Comparison of ENCODE assay signal across 8 mouse cellular contexts in genomic region chr17:29007641-29008325, GRCm38 (mm10). TPM values are rescaled to one million over a fixed set of nuclear protein-coding genes. Genes with fewer than 3 reads are reported as not detected.
DNase-seq lines count a peak whose midpoint lies in the region; ATAC-seq and TF ChIP-seq lines count a peak whose summit lies in the region.

TSS of gene Stk38 (minus strand) at chr17:29007995.

- intact Hi-C loops in gastrocnemius, adult 2 months (cut with DNase I): loop anchor here (5.0 kb wide), 1 partner anchor 50 kb away; no protein-coding TSS in a partner anchor

- peak; percentile 75 for ATAC-seq in common myeloid progenitor, adult 5-6 weeks (replicated peaks; ENCODE audit: low read depth, poor library complexity, severe bottlenecking)
- ATAC-seq in hindbrain, postnatal 0 days: peak; percentile 92

- no peaks in the 10 kb centered on the region for H3K36me3 ChIP-seq in hindbrain, postnatal 0 days (ENCODE audit: insufficient read depth, low read length)
- peaks cover 16% of the 10 kb centered on the region for H3K36me3 ChIP-seq in megakaryocyte, embryonic 14.5 days (replicated peaks; ENCODE audit: low read length)

- peak within 1 kb of the TSS; percentile 89 for H3K4me3 ChIP-seq in gastrocnemius, adult 2 months
- peak within 1 kb of the TSS; percentile 98 for H3K4me3 ChIP-seq in hindbrain, postnatal 0 days (ENCODE audit: low read length)
- peak within 1 kb of the TSS; percentile 99 for H3K4me3 ChIP-seq in megakaryocyte, embryonic 14.5 days (replicated peaks)

- DNase-seq in ZHBTc4 (ENCODE audit: low read depth, low spot score): peak; percentile 98
- peak; percentile 96 for DNase-seq in gastrocnemius, adult 2 months
- peak; percentile 90 for DNase-seq in hindbrain, postnatal 0 days (ENCODE audit: low spot score)
- peak; percentile 85 to 89 for DNase-seq in left cerebral cortex, adult 8-10 months (ENCODE audit: low spot score in 2 of 2)
- DNase-seq in right cerebral cortex, postnatal 10 days (ENCODE audit: low spot score in 2 of 2): peak; percentile 91 to 92
- peak; percentile 95 for DNase-seq in urinary bladder, postnatal 25 days (ENCODE audit: low spot score)

- TF ChIP-seq CTCF in gastrocnemius, adult 2 months (IDR thresholded peaks at IDR 0.05): no peak
- no peak for TF ChIP-seq CTCF in hindbrain, postnatal 0 days (IDR thresholded peaks at IDR 0.05; ENCODE audit: low read depth)

- H3K27me3 ChIP-seq in hindbrain, postnatal 0 days (ENCODE audit: insufficient read depth, low read length): no peaks in the 10 kb centered on the region
- H3K27me3 ChIP-seq in megakaryocyte, embryonic 14.5 days (replicated peaks): no peaks in the 10 kb centered on the region

- H3K4me2 ChIP-seq in hindbrain, postnatal 0 days (ENCODE audit: low read depth, low read length): peak within 1 kb of the TSS; percentile 91

- WGBS in hindbrain, postnatal 0 days: 3% methylated on average over 57 of the region's 65 CpGs

- peak within 1 kb of the TSS; percentile 95 for H3K9ac ChIP-seq in hindbrain, postnatal 0 days (replicated peaks; ENCODE audit: low read length)

- peak within 1 kb of the TSS; percentile 99 for H3K27ac ChIP-seq in gastrocnemius, adult 2 months
- peak within 1 kb of the TSS; percentile 90 for H3K27ac ChIP-seq in hindbrain, postnatal 0 days

- H3K4me1 ChIP-seq in hindbrain, postnatal 0 days (ENCODE audit: insufficient read depth, low read length): peaks cover 5% of the 10 kb centered on the region; the same call in 1 of the 2 replicates
- peaks cover 44% of the 10 kb centered on the region for H3K4me1 ChIP-seq in megakaryocyte, embryonic 14.5 days

- no peaks in the 10 kb centered on the region for H3K9me3 ChIP-seq in hindbrain, postnatal 0 days (ENCODE audit: low read length)
- H3K9me3 ChIP-seq in megakaryocyte, embryonic 14.5 days: no peaks in the 10 kb centered on the region

RNA-seq across cellular contexts. Expression of gene Stk38, which starts in this region (rescaled TPM):
- total RNA-seq in common myeloid progenitor, adult 5-6 weeks (2017): 94.7 and 123 TPM in 2 replicates
- 10 to 100 TPM; 26.9 to 29.2 TPM for total RNA-seq in gastrocnemius, adult 2 months (2021)
- 56.2 and 58.7 TPM in 2 replicates for total RNA-seq in hindbrain, postnatal 0 days (2014; rRNA removed)
- 52.7 and 60.8 TPM in 2 replicates for polyA plus RNA-seq in hindbrain, postnatal 0 days (2015; fragmentation: Nextera tagmentation; extraction: Ambion mirVana)
- total RNA-seq in left cerebral cortex, adult 8-10 months (2022): 10 to 100 TPM; 46.7 to 54.7 (median 48.4) TPM
- polyA plus RNA-seq in megakaryocyte, embryonic 14.5 days (2012; ENCODE audit: insufficient read depth, low replicate concordance): 32.2 and 64.5 TPM in 2 replicates

Comparison
In these comparisons a context has a peak if more than half of its experiments do, and no peak if none do; other contexts are left out.
1. Peak in every context shown above with its lines: DNase-seq, ATAC-seq, H3K4me3 ChIP-seq and H3K27ac ChIP-seq.